Mouse (Mus musculus): ENCODE data around the gene Gm47841. TPM values are rescaled to one million over a fixed set of nuclear protein-coding genes. Genes with fewer than 3 reads are reported as not detected.

Gm47841 gene
- not detected in 2 replicates for total RNA-seq (2023)

GRCm38 (mm10) chr15:101047194-101047555, at the start of gene Gm47841:
Gene Gm47841 (minus strand): TSS chr15:101047397.

GRCm38 (mm10) chr15:101077813-101078730, 30.9 kb upstream of the Gm47841 start, which contains the start of gene Fignl2:
Gene Fignl2 (minus strand): TSS chr15:101078567.

Other genes with a start within 250 kb of the Gm47841 start
- not detected in 2 replicates for gene Scn8a, start 177.5 kb downstream of the Gm47841 start, total RNA-seq (2023)
- gene Fignl2, start 31.2 kb upstream of the Gm47841 start, total RNA-seq (2023), result 0.22 TPM in 1 of 2 replicates, not detected in the other
- not detected in 2 replicates for gene Ankrd33, start 68.4 kb upstream of the Gm47841 start, total RNA-seq (2023)
- 46.4 and 64.4 TPM in 2 replicates for gene Acvrl1, start 81.1 kb upstream of the Gm47841 start, total RNA-seq (2023)
- gene Acvr1b, start 126.7 kb upstream of the Gm47841 start, total RNA-seq (2023), result 13.1 and 15.8 TPM in 2 replicates
- 1.8 and 2.8 TPM in 2 replicates for gene Grasp, start 176.8 kb upstream of the Gm47841 start, total RNA-seq (2023)
- gene Nr4a1, start 206.9 kb upstream of the Gm47841 start, total RNA-seq (2023), result 116 and 153 TPM in 2 replicates
- 43.1 and 56.8 TPM in 2 replicates for gene Atg101, start 236.9 kb upstream of the Gm47841 start, total RNA-seq (2023)
- 0.34 and 0.44 TPM in 2 replicates for gene 6030408B16Rik, start 245.8 kb upstream of the Gm47841 start, total RNA-seq (2023)

Data from neutrophil, adult 65 days (primary cell).